Mouse (Mus musculus): Measurements from ENCODE around the gene C530008M17Rik. TPM values are rescaled to one million over a fixed set of nuclear protein-coding genes. Genes with fewer than 3 reads are reported as not detected.
A peak's percentile ranks its signal among the peaks of the same experiment; 100 is the strongest.

The C530008M17Rik gene
- polyA plus RNA-seq, 1 experiment from 2014 or later, result 21.2 TPM

- Histone ChIP-seq H3K9me3 (ENCODE audit: control insufficient read depth, low read length) (no peaks in the 10 kb centered on the region), H3K4me2 (replicated peaks; ENCODE audit: low read depth, low read length) (no peak overlapping the region), H3K36me3 (ENCODE audit: control insufficient read depth, insufficient read depth, low read length) (no peaks in the 10 kb centered on the region), H3K27ac (ENCODE audit: low read depth, low read length) (no peak overlapping the region), H3K9ac (ENCODE audit: low read depth, low read length) (no peak overlapping the region), H3K4me3 (ENCODE audit: low read length) (no peak overlapping the region), H3K27me3 (ENCODE audit: control insufficient read depth, insufficient read depth, low read length) (no peaks in the 10 kb centered on the region), H3K4me1 (ENCODE audit: control insufficient read depth, insufficient read depth, low read length) (no peaks in the 10 kb centered on the region)
- no peak; the same call in 1 of the 2 replicates for ATAC-seq (ENCODE audit: low FRiP score, low TSS enrichment)
- 19% methylated on average over 4 of the region's 4 CpGs for WGBS
Observed at GRCm38 (mm10) chr5:76843448-76843847, 187.1 kb downstream of the C530008M17Rik start.

- no peak for ATAC-seq (ENCODE audit: low FRiP score, low TSS enrichment)
Observed at GRCm38 (mm10) chr5:76843851-76844419, 187.6 kb downstream of the C530008M17Rik start.

GRCm38 (mm10) chr5:76844618-76845186 lies 188.4 kb downstream of the C530008M17Rik start:
- Histone ChIP-seq H3K4me3 (ENCODE audit: low read length) (no peak overlapping the region), H3K4me2 (replicated peaks; ENCODE audit: low read depth, low read length) (no peak overlapping the region), H3K9ac (ENCODE audit: low read depth, low read length) (no peak overlapping the region), H3K27ac (ENCODE audit: low read depth, low read length) (no peak overlapping the region), H3K9me3 (ENCODE audit: control insufficient read depth, low read length) (no peaks in the 10 kb centered on the region), H3K27me3 (ENCODE audit: control insufficient read depth, insufficient read depth, low read length) (no peaks in the 10 kb centered on the region), H3K36me3 (ENCODE audit: control insufficient read depth, insufficient read depth, low read length) (no peaks in the 10 kb centered on the region), H3K4me1 (ENCODE audit: control insufficient read depth, insufficient read depth, low read length) (no peaks in the 10 kb centered on the region)
- no peak for ATAC-seq (ENCODE audit: low FRiP score, low TSS enrichment)
- WGBS, result 83% methylated on average over 14 of the region's 14 CpGs

More at GRCm38 (mm10) chr5:76843851-76844419, 187.6 kb downstream of the C530008M17Rik start:
- no peak overlapping the region for H3K4me2 ChIP-seq (replicated peaks; ENCODE audit: low read depth, low read length)
- no peaks in the 10 kb centered on the region for H3K4me1 ChIP-seq (ENCODE audit: control insufficient read depth, insufficient read depth, low read length)
- no peaks in the 10 kb centered on the region for H3K9me3 ChIP-seq (ENCODE audit: control insufficient read depth, low read length)
- H3K27me3 ChIP-seq (ENCODE audit: control insufficient read depth, insufficient read depth, low read length), result no peaks in the 10 kb centered on the region
- 88% methylated on average over 9 of the region's 9 CpGs for WGBS
- no peaks in the 10 kb centered on the region for H3K36me3 ChIP-seq (ENCODE audit: control insufficient read depth, insufficient read depth, low read length)
- H3K27ac ChIP-seq (ENCODE audit: low read depth, low read length), result no peak overlapping the region
- no peak overlapping the region for H3K4me3 ChIP-seq (ENCODE audit: low read length)
- H3K9ac ChIP-seq (ENCODE audit: low read depth, low read length), result no peak overlapping the region

GRCm38 (mm10) chr5:76847106-76847505 lies 190.8 kb downstream of the C530008M17Rik start:
- ATAC-seq (ENCODE audit: low FRiP score, low TSS enrichment), result no peak
- Histone ChIP-seq H3K27me3 (ENCODE audit: control insufficient read depth, insufficient read depth, low read length) (no peaks in the 10 kb centered on the region), H3K9me3 (ENCODE audit: control insufficient read depth, low read length) (no peaks in the 10 kb centered on the region), H3K27ac (ENCODE audit: low read depth, low read length) (no peak overlapping the region), H3K4me2 (replicated peaks; ENCODE audit: low read depth, low read length) (no peak overlapping the region), H3K36me3 (ENCODE audit: control insufficient read depth, insufficient read depth, low read length) (no peaks in the 10 kb centered on the region), H3K4me1 (ENCODE audit: control insufficient read depth, insufficient read depth, low read length) (no peaks in the 10 kb centered on the region), H3K4me3 (ENCODE audit: low read length) (no peak overlapping the region), H3K9ac (ENCODE audit: low read depth, low read length) (no peak overlapping the region)
- 63% methylated on average over 6 of the region's 6 CpGs for WGBS

- ATAC-seq (ENCODE audit: low FRiP score, low TSS enrichment), result no peak
- WGBS, result 86% methylated on average over 4 of the region's 4 CpGs
- Histone ChIP-seq H3K9ac (ENCODE audit: low read depth, low read length) (no peak overlapping the region), H3K27ac (ENCODE audit: low read depth, low read length) (no peak overlapping the region), H3K9me3 (ENCODE audit: control insufficient read depth, low read length) (no peaks in the 10 kb centered on the region), H3K27me3 (ENCODE audit: control insufficient read depth, insufficient read depth, low read length) (no peaks in the 10 kb centered on the region), H3K4me1 (ENCODE audit: control insufficient read depth, insufficient read depth, low read length) (no peaks in the 10 kb centered on the region), H3K4me2 (replicated peaks; ENCODE audit: low read depth, low read length) (no peak overlapping the region), H3K36me3 (ENCODE audit: control insufficient read depth, insufficient read depth, low read length) (no peaks in the 10 kb centered on the region), H3K4me3 (ENCODE audit: low read length) (no peak overlapping the region)
Observed at GRCm38 (mm10) chr5:76851316-76851715, 195.0 kb downstream of the C530008M17Rik start.

- peak; percentile 77 for ATAC-seq (ENCODE audit: low FRiP score, low TSS enrichment)
- Histone ChIP-seq H3K4me1 (ENCODE audit: control insufficient read depth, insufficient read depth, low read length) (0 out of 2 replicates have a peak, but pooled peaks cover 5% of the 10 kb centered on the region), H3K9ac (ENCODE audit: low read depth, low read length) (no peak overlapping the region), H3K27me3 (ENCODE audit: control insufficient read depth, insufficient read depth, low read length) (peaks cover 12% of the 10 kb centered on the region), H3K4me2 (replicated peaks; ENCODE audit: low read depth, low read length) (no peak overlapping the region), H3K9me3 (ENCODE audit: control insufficient read depth, low read length) (no peaks in the 10 kb centered on the region), H3K36me3 (ENCODE audit: control insufficient read depth, insufficient read depth, low read length) (peaks cover 2% of the 10 kb centered on the region; the same call in 1 of the 2 replicates), H3K27ac (ENCODE audit: low read depth, low read length) (no peak overlapping the region), H3K4me3 (ENCODE audit: low read length) (no peak overlapping the region)
- 24% methylated on average over 10 of the region's 10 CpGs for WGBS
Observed at GRCm38 (mm10) chr5:76853549-76853948, 197.2 kb downstream of the C530008M17Rik start.

GRCm38 (mm10) chr5:76855829-76856600 lies 199.7 kb downstream of the C530008M17Rik start:
- ATAC-seq (ENCODE audit: low FRiP score, low TSS enrichment), result no peak
- peak overlapping the region; percentile 65 for H3K4me2 ChIP-seq (replicated peaks; ENCODE audit: low read depth, low read length)
- H3K9me3 ChIP-seq (ENCODE audit: control insufficient read depth, low read length), result no peaks in the 10 kb centered on the region
- H3K36me3 ChIP-seq (ENCODE audit: control insufficient read depth, insufficient read depth, low read length), result peaks cover 4% of the 10 kb centered on the region; the same call in 1 of the 2 replicates
- peaks cover 12% of the 10 kb centered on the region for H3K27me3 ChIP-seq (ENCODE audit: control insufficient read depth, insufficient read depth, low read length)
- 30% methylated on average over 25 of the region's 25 CpGs for WGBS
- H3K4me1 ChIP-seq (ENCODE audit: control insufficient read depth, insufficient read depth, low read length), result 0 out of 2 replicates have a peak, but pooled peaks cover 5% of the 10 kb centered on the region
- H3K4me3 ChIP-seq (ENCODE audit: low read length), result peak overlapping the region; percentile 42
- H3K9ac ChIP-seq (ENCODE audit: low read depth, low read length), result no peak overlapping the region
- H3K27ac ChIP-seq (ENCODE audit: low read depth, low read length), result no peak overlapping the region

GRCm38 (mm10) chr5:76857103-76858015 lies 201.0 kb downstream of the C530008M17Rik start:
- peak overlapping the region; percentile 65 for H3K4me2 ChIP-seq (replicated peaks; ENCODE audit: low read depth, low read length)
- peak; percentile 42 for ATAC-seq (ENCODE audit: low FRiP score, low TSS enrichment)
- H3K27ac ChIP-seq (ENCODE audit: low read depth, low read length), result no peak overlapping the region
- H3K4me3 ChIP-seq (ENCODE audit: low read length), result peak overlapping the region; percentile 42
- H3K9ac ChIP-seq (ENCODE audit: low read depth, low read length), result peak overlapping the region; percentile 50
- peaks cover 4% of the 10 kb centered on the region; the same call in 1 of the 2 replicates for H3K36me3 ChIP-seq (ENCODE audit: control insufficient read depth, insufficient read depth, low read length)
- H3K27me3 ChIP-seq (ENCODE audit: control insufficient read depth, insufficient read depth, low read length), result peaks cover 12% of the 10 kb centered on the region
- H3K9me3 ChIP-seq (ENCODE audit: control insufficient read depth, low read length), result no peaks in the 10 kb centered on the region
- 19% methylated on average over 62 of the region's 62 CpGs for WGBS
- H3K4me1 ChIP-seq (ENCODE audit: control insufficient read depth, insufficient read depth, low read length), result 0 out of 2 replicates have a peak, but pooled peaks cover 5% of the 10 kb centered on the region

All from kidney, embryonic 14.5 days (tissue).